Mouse (Mus musculus) limb, embryonic 14.5 days (tissue): ENCODE results near the gene Rhbdf1. TPM values are rescaled to one million over a fixed set of nuclear protein-coding genes. Genes with fewer than 3 reads are reported as not detected.

Source experiments
- ATAC-seq: fragments of 200-750 bp; cut with Nextera tagmentation; 2 replicates; pipeline ENCODE4 v1.8.0; 2017; ENCODE audit warnings: low read depth, moderate number of reproducible peaks, moderate TSS enrichment; ENCODE audit not compliant: low FRiP score
- DNase-seq: peaks from one replicate; pipeline ENCODE4 v3.0.0-alpha.2; 2015; ENCODE audit warnings: low spot score
- H3K27ac ChIP-seq: fragments of 300-500 bp; sonication (generic); replicated peaks from 2 replicates; pipeline ENCODE4 v1.5.1; 2014; ENCODE audit warnings: low read depth, mild to moderate bottlenecking, low read length, moderate library complexity, mixed read lengths
- H3K27me3 ChIP-seq: fragments of 300-500 bp; sonication (generic); 2 replicates; pipeline ENCODE4 v1.6.1; 2014; ENCODE audit warnings: low read length, mixed read lengths; ENCODE audit not compliant: control insufficient read depth, insufficient read depth
- H3K36me3 ChIP-seq: fragments of 300-500 bp; sonication (generic); 2 replicates; pipeline ENCODE4 v1.6.1; 2014; ENCODE audit warnings: mild to moderate bottlenecking, low read length, moderate library complexity, mixed read lengths; ENCODE audit not compliant: control insufficient read depth, insufficient read depth
- H3K4me1 ChIP-seq: fragments of 300-500 bp; sonication (generic); 2 replicates; pipeline ENCODE4 v1.6.1; 2014; ENCODE audit warnings: antibody characterized with exemption, low read length, mixed read lengths; ENCODE audit not compliant: control insufficient read depth, insufficient read depth
- H3K4me2 ChIP-seq: fragments of 300-500 bp; sonication (generic); replicated peaks from 2 replicates; pipeline ENCODE4 v1.6.1; 2014; ENCODE audit warnings: low read depth, mild to moderate bottlenecking, low read length, moderate library complexity; ENCODE audit not compliant: severe bottlenecking
- H3K4me3 ChIP-seq: fragments of 300-500 bp; sonication (generic); replicated peaks from 2 replicates; pipeline ENCODE4 v1.5.1; 2014; ENCODE audit warnings: low read length
- H3K9ac ChIP-seq: fragments of 300-500 bp; sonication (generic); 2 replicates; pipeline ENCODE4 v1.6.1; 2014; ENCODE audit warnings: mild to moderate bottlenecking, low read depth, low read length, moderate library complexity; ENCODE audit not compliant: severe bottlenecking
- H3K9me3 ChIP-seq: fragments of 300-500 bp; sonication (generic); 2 replicates; pipeline ENCODE4 v1.6.1; 2016; ENCODE audit warnings: low read length; ENCODE audit not compliant: control insufficient read depth
- POLR2A ChIP-seq: fragments of 200-500 bp; IDR thresholded peaks from 2 replicates; pipeline ENCODE4 v1.8.0; 2012; ENCODE audit warnings: inconsistent platforms, mild to moderate bottlenecking, moderate library complexity, borderline replicate concordance; ENCODE audit not compliant: insufficient read depth, insufficient read length; ENCODE audit errors: extremely low read depth
- WGBS: fragments of 180-500 bp; shearing (Covaris S2); extraction: QIAGEN DNeasy Blood & Tissue Kit; methylation state at CpG from one replicate; pipeline ENCODE4 v1.1.7; 2014; 5-methylcytosine and 5-hydroxymethylcytosine counted together
- polyA plus RNA-seq, 2 experiments: library from polyadenylated mRNA; depleted of rRNA in 1 of 2; stranded (reverse) in 1 of 2; unstranded in 1 of 2; fragments of >200 nt; fragmentation: Nextera tagmentation in 1 of 2; extraction: Ambion mirVana in 1 of 2; gene quantifications; 2 replicates each; pipeline versions ENCODE4 v1.2.1 to v1.2.3; 2012 to 2014

The Rhbdf1 gene
- polyA plus RNA-seq, 2 experiments = 61.5 to 136 TPM

GRCm38 (mm10) chr11:32199230-32199629 lies 22.9 kb downstream of the Rhbdf1 start:
- WGBS = 43% methylated on average over 6 of the region's 6 CpGs
- H3K4me2 ChIP-seq = no peak overlapping the region
- H3K9me3 ChIP-seq = no peaks in the 10 kb centered on the region
- no peak overlapping the region for H3K27ac ChIP-seq
- no peak overlapping the region for H3K4me3 ChIP-seq
- no peaks in the 10 kb centered on the region for H3K4me1 ChIP-seq
- no peak for TF ChIP-seq POLR2A
- H3K27me3 ChIP-seq = no peaks in the 10 kb centered on the region
- ATAC-seq (no peak; the same call in 1 of the 2 replicates), DNase-seq (no peak)
- no peak overlapping the region for H3K9ac ChIP-seq
- no peaks in the 10 kb centered on the region for H3K36me3 ChIP-seq

GRCm38 (mm10) chr11:32198256-32198955 lies 23.7 kb downstream of the Rhbdf1 start:
- no peak for ATAC-seq
- H3K27me3 ChIP-seq = no peaks in the 10 kb centered on the region
- DNase-seq = no peak
- H3K9ac ChIP-seq = no peak overlapping the region
- WGBS = 67% methylated on average over 14 of the region's 14 CpGs
- no peaks in the 10 kb centered on the region for H3K36me3 ChIP-seq
- H3K27ac ChIP-seq = no peak overlapping the region
- no peak for TF ChIP-seq POLR2A
- H3K4me2 ChIP-seq = no peak overlapping the region
- H3K4me3 ChIP-seq = no peak overlapping the region
- H3K4me1 ChIP-seq = no peaks in the 10 kb centered on the region
- H3K9me3 ChIP-seq = no peaks in the 10 kb centered on the region

GRCm38 (mm10) chr11:32197766-32198165 lies 24.3 kb downstream of the Rhbdf1 start:
- no peaks in the 10 kb centered on the region for H3K4me1 ChIP-seq
- DNase-seq = no peak
- H3K4me3 ChIP-seq = no peak overlapping the region
- H3K9ac ChIP-seq = no peak overlapping the region
- H3K27me3 ChIP-seq = no peaks in the 10 kb centered on the region
- H3K36me3 ChIP-seq = no peaks in the 10 kb centered on the region
- TF ChIP-seq POLR2A = no peak
- H3K27ac ChIP-seq = no peak overlapping the region
- H3K4me2 ChIP-seq = no peak overlapping the region
- WGBS = 22% methylated on average over 3 of the region's 3 CpGs
- no peaks in the 10 kb centered on the region for H3K9me3 ChIP-seq
- ATAC-seq = no peak

- no peak for ATAC-seq
- H3K36me3 ChIP-seq = no peaks in the 10 kb centered on the region
- TF ChIP-seq POLR2A = no peak
- 62% methylated on average over 6 of the region's 6 CpGs for WGBS
- no peak overlapping the region for H3K27ac ChIP-seq
- H3K4me1 ChIP-seq = no peaks in the 10 kb centered on the region
- H3K9me3 ChIP-seq = no peaks in the 10 kb centered on the region
- H3K4me3 ChIP-seq = no peak overlapping the region
- no peak overlapping the region for H3K4me2 ChIP-seq
- no peak for DNase-seq
- no peaks in the 10 kb centered on the region for H3K27me3 ChIP-seq
- no peak overlapping the region for H3K9ac ChIP-seq
Measured at GRCm38 (mm10) chr11:32196727-32197126, 25.4 kb downstream of the Rhbdf1 start.

- ATAC-seq (no peak), DNase-seq (no peak)
- WGBS = 39% methylated on average over 11 of the region's 11 CpGs
- no peak overlapping the region for H3K4me3 ChIP-seq
- H3K36me3 ChIP-seq = no peaks in the 10 kb centered on the region
- H3K4me2 ChIP-seq = no peak overlapping the region
- H3K9ac ChIP-seq = no peak overlapping the region
- H3K9me3 ChIP-seq = no peaks in the 10 kb centered on the region
- no peaks in the 10 kb centered on the region for H3K27me3 ChIP-seq
- no peaks in the 10 kb centered on the region for H3K4me1 ChIP-seq
- TF ChIP-seq POLR2A = no peak
- H3K27ac ChIP-seq = no peak overlapping the region
Measured at GRCm38 (mm10) chr11:32195867-32196540, 26.1 kb downstream of the Rhbdf1 start.
